Mouse (Mus musculus): ENCODE measurements around the gene Fmo2.
A peak's percentile ranks its signal among the peaks of the same experiment; 100 is the strongest.

Gene Fmo2

GRCm38 (mm10) chr1:162891980-162892451, 6.5 kb downstream of the Fmo2 start:
- DNase-seq (ENCODE audit: low spot score in 2 of 2), result no peak

GRCm38 (mm10) chr1:162888646-162889045, 9.9 kb downstream of the Fmo2 start:
- DNase-seq (ENCODE audit: low spot score in 2 of 2), result no peak

DNA sequence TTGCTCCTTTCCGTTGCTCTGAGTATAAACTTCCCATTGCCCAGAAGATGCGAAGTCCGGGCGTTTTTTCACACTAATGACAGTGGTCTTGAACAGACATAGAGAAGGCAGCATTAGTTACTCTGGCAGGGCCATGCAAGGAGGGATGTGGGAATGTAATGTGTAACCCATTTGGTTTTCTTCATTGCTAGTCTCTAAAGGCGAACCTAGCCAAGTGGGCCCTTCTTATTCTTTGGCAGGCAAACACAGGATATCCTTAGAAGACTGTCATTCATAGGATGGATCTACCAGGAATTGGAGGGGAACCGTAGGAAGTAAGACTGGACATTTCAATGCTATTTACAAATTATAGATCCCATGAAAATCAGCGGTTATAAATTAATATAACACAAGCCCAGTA, 10.9 kb downstream of the Fmo2 start:
- no peak for DNase-seq (ENCODE audit: low spot score in 2 of 2)

DNA sequence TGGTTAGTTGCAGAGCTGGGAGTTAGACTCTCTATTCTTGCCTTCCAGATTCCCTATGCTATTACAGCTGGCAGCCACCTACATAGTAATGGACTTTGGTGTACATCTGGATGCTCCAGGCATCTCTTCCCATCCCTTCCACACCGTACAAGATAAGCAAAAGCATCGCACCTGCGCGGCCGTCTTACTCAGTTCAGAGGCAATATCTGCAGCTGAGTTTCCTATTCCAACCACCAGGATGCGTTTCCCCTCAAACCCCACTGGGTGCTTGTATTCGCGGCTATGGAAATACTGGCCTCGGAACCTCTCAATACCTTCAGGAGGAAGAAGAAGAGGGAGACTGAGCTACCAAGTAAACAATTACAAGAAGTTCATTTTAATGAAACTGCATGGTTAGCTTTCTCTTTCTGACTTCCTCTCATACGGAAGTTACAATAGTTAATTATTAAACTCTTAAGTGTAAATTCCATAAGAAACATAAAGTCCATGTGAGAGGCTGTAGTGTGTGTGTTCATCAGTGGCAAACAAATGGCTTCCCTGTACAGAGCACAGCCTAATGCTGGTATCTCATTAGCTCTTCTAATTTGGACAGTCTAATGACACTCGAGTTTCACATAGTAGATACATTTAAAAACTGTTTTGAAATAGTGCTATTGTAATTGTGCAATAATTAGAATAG, 12.2 kb downstream of the Fmo2 start:
- no peak for DNase-seq (ENCODE audit: low spot score in 2 of 2)

- DNase-seq (ENCODE audit: low spot score in 2 of 2), result no peak
Observed at GRCm38 (mm10) chr1:162882681-162883080, 15.8 kb downstream of the Fmo2 start.

- peak in 1 of 2 experiments; percentile 31 for DNase-seq (ENCODE audit: low spot score in 2 of 2)
Observed at GRCm38 (mm10) chr1:162879595-162880369, 18.7 kb downstream of the Fmo2 start.

- DNase-seq (ENCODE audit: low spot score in 2 of 2), result no peak
Observed at GRCm38 (mm10) chr1:162875091-162875490, 23.4 kb downstream of the Fmo2 start.

DNA sequence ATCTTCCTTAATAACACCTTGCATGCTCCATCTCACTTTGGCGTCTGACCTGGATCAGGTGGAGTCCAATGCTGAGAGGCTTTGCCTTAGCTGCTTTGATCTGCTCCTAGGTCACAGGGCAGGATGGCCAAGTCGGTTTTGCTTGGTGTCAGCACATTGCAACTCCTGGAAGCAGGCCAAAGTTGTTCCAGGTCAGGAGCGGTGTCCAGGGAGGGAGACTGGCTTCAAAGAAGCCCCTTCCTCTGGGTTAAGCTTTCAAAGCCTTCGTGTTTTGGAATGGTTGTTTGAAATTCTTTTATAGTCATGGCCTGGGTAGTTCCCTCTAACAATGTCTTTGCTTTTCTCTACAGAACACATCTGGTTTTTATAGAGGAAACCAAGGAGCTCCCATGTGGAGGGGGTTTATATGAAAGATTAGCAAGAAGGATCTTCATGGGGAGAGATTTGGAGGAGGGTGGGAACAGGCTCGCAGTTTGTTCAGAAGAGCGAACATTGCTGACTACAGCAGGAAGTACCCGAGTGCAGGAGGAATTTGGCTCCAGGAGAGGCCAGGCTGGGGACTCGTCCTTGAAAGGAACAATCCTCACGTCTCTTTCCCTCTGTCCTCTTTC, 26.7 kb downstream of the Fmo2 start:
- no peak for DNase-seq (ENCODE audit: low spot score in 2 of 2)

DNA sequence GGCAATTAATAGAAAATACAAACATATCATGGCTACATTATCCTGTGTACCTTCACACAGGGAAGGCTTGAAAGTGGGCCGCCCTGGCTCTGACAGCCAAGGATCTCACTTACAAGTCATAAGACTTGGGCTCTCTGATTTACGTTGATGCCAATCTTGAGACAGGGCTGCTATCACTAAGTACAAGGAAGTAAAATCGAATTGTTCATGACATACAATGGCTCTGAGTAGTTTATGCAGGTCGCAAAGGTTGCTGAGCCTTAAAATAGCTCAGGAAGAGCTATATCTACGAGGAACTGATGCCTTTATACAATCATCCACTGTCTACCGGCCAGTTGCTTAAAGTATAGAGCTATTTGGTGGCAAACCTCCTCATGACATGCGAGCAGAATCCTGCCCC, 27.5 kb downstream of the Fmo2 start:
- DNase-seq (ENCODE audit: low spot score in 2 of 2), result no peak

DNA sequence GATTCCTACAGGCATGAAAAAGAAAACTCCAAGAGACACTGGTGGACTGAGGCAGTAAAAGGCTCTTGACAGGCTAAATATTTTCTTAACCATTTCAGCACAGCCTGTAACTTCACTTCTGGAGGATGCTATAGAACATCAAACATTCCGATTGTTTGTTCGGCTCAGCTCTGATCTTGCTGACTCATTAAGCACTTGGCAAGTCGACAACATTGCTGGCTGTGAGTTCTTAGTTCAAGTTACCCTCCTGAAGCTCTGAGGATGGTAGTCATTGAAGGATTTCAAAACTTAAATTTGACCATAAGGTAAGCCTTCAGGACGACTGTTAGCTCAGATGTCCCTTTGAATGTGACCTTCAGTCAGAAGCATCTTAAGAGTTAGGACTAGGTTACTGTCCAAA, 31.1 kb downstream of the Fmo2 start:
- no peak for DNase-seq (ENCODE audit: low spot score in 2 of 2)

GRCm38 (mm10) chr1:162866280-162866681, 32.2 kb downstream of the Fmo2 start, which contains the start of gene Fmo1:
Fmo1 (minus strand) TSS chr1:162866610.
- DNase-seq (ENCODE audit: low spot score in 2 of 2), result no peak

- no peak for DNase-seq (ENCODE audit: low spot score in 2 of 2)
Observed at GRCm38 (mm10) chr1:162865493-162865830, 33.1 kb downstream of the Fmo2 start.

- no peak for DNase-seq (ENCODE audit: low spot score in 2 of 2)
Observed at GRCm38 (mm10) chr1:162864816-162865492, 33.6 kb downstream of the Fmo2 start.

- DNase-seq (ENCODE audit: low spot score in 2 of 2), result no peak
Observed at GRCm38 (mm10) chr1:162864279-162864678, 34.2 kb downstream of the Fmo2 start.

GRCm38 (mm10) chr1:162863579-162863978, 34.9 kb downstream of the Fmo2 start:
- DNase-seq (ENCODE audit: low spot score in 2 of 2), result no peak

- DNase-seq (ENCODE audit: low spot score in 2 of 2), result no peak
Observed at GRCm38 (mm10) chr1:162862328-162862727, 36.2 kb downstream of the Fmo2 start.

- no peak for DNase-seq (ENCODE audit: low spot score in 2 of 2)
Observed at GRCm38 (mm10) chr1:162859996-162860605, 38.4 kb downstream of the Fmo2 start.

DNA sequence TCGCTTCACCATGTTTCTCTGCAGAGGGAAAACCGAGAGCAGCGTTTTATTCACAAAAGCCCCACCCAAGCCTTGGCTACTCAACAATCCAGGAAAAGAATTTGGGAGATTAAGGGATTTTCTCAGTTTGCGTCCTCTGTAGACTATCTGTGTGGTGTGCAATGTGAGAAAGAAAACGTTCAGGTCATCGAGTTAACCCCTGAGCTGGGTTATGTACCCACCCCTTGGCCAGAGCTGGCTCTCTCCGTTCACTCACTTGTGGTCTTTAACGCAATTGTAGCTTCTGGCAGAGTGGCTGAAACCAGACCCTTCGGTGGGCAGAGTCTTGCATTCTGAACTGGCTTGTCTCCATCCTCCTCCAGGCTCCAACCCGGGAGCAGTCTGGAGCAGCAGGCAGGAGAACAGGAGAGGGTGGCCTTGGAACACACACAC, 39.0 kb downstream of the Fmo2 start:
- DNase-seq (ENCODE audit: low spot score in 2 of 2), result no peak

DNA sequence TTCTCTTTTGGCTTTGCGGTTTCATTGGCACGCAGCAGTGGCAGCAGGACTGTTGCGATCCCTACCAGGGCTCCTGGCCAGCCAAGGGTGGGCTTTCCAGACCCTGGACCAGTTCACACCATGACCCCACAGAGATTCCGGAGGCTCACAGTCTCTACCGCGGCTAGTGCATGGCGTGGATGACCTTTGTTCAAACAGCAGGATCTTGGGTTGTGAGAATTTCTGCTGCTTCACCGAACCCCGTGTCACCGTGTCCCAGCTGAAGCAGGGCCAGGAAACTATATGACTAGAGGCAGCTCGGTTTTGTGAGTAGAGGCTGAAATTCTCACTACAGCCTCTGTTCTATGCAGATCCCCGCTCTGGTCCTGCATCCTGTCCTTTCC, 39.8 kb downstream of the Fmo2 start:
- DNase-seq (ENCODE audit: low spot score in 2 of 2), result no peak

DNA sequence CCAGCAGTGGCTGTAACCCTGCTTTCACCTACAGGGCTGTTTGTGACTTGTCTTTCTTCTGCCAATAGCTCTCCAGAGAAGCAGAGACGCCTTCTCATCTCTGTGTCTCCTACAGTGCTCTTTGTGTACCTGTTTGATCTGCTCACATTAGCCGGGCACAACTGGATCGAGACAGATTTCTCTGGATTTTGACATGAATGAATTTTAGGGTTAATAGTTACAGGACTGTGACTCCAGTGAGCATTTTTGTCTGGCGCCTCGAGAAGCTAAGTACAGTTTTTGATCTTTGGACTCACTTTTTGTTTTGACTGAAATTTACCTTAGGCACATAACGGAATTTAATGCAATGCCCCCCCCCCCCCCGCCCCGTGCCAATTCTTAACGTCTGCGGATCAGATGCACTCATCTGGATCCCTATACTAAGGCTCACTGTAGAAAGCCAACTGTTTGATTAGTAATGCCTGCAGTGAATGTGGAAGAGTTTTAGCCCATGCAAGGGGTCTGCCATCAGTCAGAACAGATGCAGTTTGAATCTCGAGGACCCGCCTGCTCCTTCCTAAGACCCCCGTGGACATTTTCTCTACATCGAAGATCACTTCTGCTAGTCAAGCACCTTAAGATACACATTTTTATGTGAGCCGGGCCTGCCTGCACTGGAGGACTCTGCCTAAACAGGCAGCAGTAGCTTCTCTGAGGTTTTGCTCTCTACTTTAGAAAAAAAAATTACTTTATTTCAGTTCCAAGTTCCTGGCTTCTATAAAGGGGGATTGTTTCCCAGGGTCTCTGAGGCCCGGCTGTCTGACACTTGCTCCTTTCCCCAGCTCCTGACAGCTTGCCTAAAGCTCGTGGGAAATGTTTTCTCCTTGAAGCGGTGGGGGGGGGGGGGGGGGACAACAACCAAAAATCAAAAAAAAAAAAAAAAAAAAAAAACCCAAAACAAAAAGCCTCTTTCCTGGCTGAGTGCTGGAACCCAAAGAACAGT, 40.5 kb downstream of the Fmo2 start:
- DNase-seq (ENCODE audit: low spot score in 2 of 2), result no peak

All from spleen, postnatal 14 days (tissue).